Mouse (Mus musculus): Measurements from ENCODE around the gene Usp39. TPM values are rescaled to one million over a fixed set of nuclear protein-coding genes. Genes with fewer than 3 reads are reported as not detected.
A peak's percentile ranks its signal among the peaks of the same experiment; 100 is the strongest.

Gene Usp39
- polyA plus RNA-seq, 1 experiment from 2014 or later, result 113 TPM

GRCm38 (mm10) chr6:72313124-72313867 is 31.7 kb downstream of the Usp39 start:
- H3K4me3 ChIP-seq (ENCODE audit: low read depth, low read length), result no peak overlapping the region
- no peak for ATAC-seq (replicated peaks; ENCODE audit: low FRiP score)
- no peak overlapping the region for H3K9ac ChIP-seq (ENCODE audit: low read length)
- H3K27ac ChIP-seq (ENCODE audit: low read depth, low read length), result no peak overlapping the region
- H3K4me1 ChIP-seq (replicated peaks; ENCODE audit: control insufficient read depth, insufficient read depth, low read length), result no peaks in the 10 kb centered on the region
- 92% methylated on average over 11 of the region's 11 CpGs for WGBS
- no peak overlapping the region for H3K4me2 ChIP-seq (ENCODE audit: low read depth, low read length, severe bottlenecking)
- H3K36me3 ChIP-seq (ENCODE audit: control insufficient read depth, insufficient read depth, low read length), result no peaks in the 10 kb centered on the region; the same call in 1 of the 2 replicates
- DNase-seq (ENCODE audit: low spot score), result no peak
- no peaks in the 10 kb centered on the region for H3K27me3 ChIP-seq (ENCODE audit: control insufficient read depth, insufficient read depth, low read length)
- no peaks in the 10 kb centered on the region for H3K9me3 ChIP-seq (ENCODE audit: control insufficient read depth, low read length)

GRCm38 (mm10) chr6:72312198-72312597 is 32.8 kb downstream of the Usp39 start:
- no peak overlapping the region for H3K4me3 ChIP-seq (ENCODE audit: low read depth, low read length)
- WGBS, result 88% methylated on average over 3 of the region's 3 CpGs
- H3K9ac ChIP-seq (ENCODE audit: low read length), result no peak overlapping the region
- H3K4me2 ChIP-seq (ENCODE audit: low read depth, low read length, severe bottlenecking), result no peak overlapping the region
- DNase-seq (ENCODE audit: low spot score), result no peak
- ATAC-seq (replicated peaks; ENCODE audit: low FRiP score), result no peak
- no peak overlapping the region for H3K27ac ChIP-seq (ENCODE audit: low read depth, low read length)
- no peaks in the 10 kb centered on the region; the same call in 1 of the 2 replicates for H3K36me3 ChIP-seq (ENCODE audit: control insufficient read depth, insufficient read depth, low read length)
- H3K27me3 ChIP-seq (ENCODE audit: control insufficient read depth, insufficient read depth, low read length), result no peaks in the 10 kb centered on the region
- H3K4me1 ChIP-seq (replicated peaks; ENCODE audit: control insufficient read depth, insufficient read depth, low read length), result no peaks in the 10 kb centered on the region
- H3K9me3 ChIP-seq (ENCODE audit: control insufficient read depth, low read length), result no peaks in the 10 kb centered on the region

GRCm38 (mm10) chr6:72303510-72303909 is 41.5 kb downstream of the Usp39 start:
- no peaks in the 10 kb centered on the region for H3K36me3 ChIP-seq (ENCODE audit: control insufficient read depth, insufficient read depth, low read length)
- no peak overlapping the region for H3K9ac ChIP-seq (ENCODE audit: low read length)
- no peak for ATAC-seq (replicated peaks; ENCODE audit: low FRiP score)
- no peak overlapping the region for H3K4me2 ChIP-seq (ENCODE audit: low read depth, low read length, severe bottlenecking)
- no peaks in the 10 kb centered on the region for H3K27me3 ChIP-seq (ENCODE audit: control insufficient read depth, insufficient read depth, low read length)
- WGBS, result 59% methylated on average over 9 of the region's 9 CpGs
- no peak for DNase-seq (ENCODE audit: low spot score)
- H3K4me3 ChIP-seq (ENCODE audit: low read depth, low read length), result no peak overlapping the region
- H3K27ac ChIP-seq (ENCODE audit: low read depth, low read length), result no peak overlapping the region
- H3K4me1 ChIP-seq (replicated peaks; ENCODE audit: control insufficient read depth, insufficient read depth, low read length), result no peaks in the 10 kb centered on the region
- no peaks in the 10 kb centered on the region for H3K9me3 ChIP-seq (ENCODE audit: control insufficient read depth, low read length)

GRCm38 (mm10) chr6:72302349-72302925 is 42.5 kb downstream of the Usp39 start:
- WGBS, result 89% methylated on average over 11 of the region's 11 CpGs

GRCm38 (mm10) chr6:72297825-72298224 is 47.2 kb downstream of the Usp39 start:
- Histone ChIP-seq H3K4me3 (ENCODE audit: low read depth, low read length) (no peak overlapping the region), H3K9ac (ENCODE audit: low read length) (no peak overlapping the region), H3K36me3 (ENCODE audit: control insufficient read depth, insufficient read depth, low read length) (no peaks in the 10 kb centered on the region), H3K9me3 (ENCODE audit: control insufficient read depth, low read length) (no peaks in the 10 kb centered on the region), H3K27ac (ENCODE audit: low read depth, low read length) (no peak overlapping the region), H3K4me2 (ENCODE audit: low read depth, low read length, severe bottlenecking) (no peak overlapping the region), H3K4me1 (replicated peaks; ENCODE audit: control insufficient read depth, insufficient read depth, low read length) (no peaks in the 10 kb centered on the region), H3K27me3 (ENCODE audit: control insufficient read depth, insufficient read depth, low read length) (no peaks in the 10 kb centered on the region)
- ATAC-seq (replicated peaks; ENCODE audit: low FRiP score) (no peak), DNase-seq (ENCODE audit: low spot score) (no peak)
- WGBS, result 81% methylated on average over 3 of the region's 3 CpGs

More at GRCm38 (mm10) chr6:72302349-72302925, 42.5 kb downstream of the Usp39 start:
- H3K27ac ChIP-seq (ENCODE audit: low read depth, low read length), result no peak overlapping the region
- H3K4me3 ChIP-seq (ENCODE audit: low read depth, low read length), result no peak overlapping the region
- no peak overlapping the region for H3K9ac ChIP-seq (ENCODE audit: low read length)
- H3K4me1 ChIP-seq (replicated peaks; ENCODE audit: control insufficient read depth, insufficient read depth, low read length), result no peaks in the 10 kb centered on the region
- H3K4me2 ChIP-seq (ENCODE audit: low read depth, low read length, severe bottlenecking), result no peak overlapping the region
- ATAC-seq (replicated peaks; ENCODE audit: low FRiP score), result no peak
- no peak for DNase-seq (ENCODE audit: low spot score)
- H3K27me3 ChIP-seq (ENCODE audit: control insufficient read depth, insufficient read depth, low read length), result no peaks in the 10 kb centered on the region
- no peaks in the 10 kb centered on the region for H3K36me3 ChIP-seq (ENCODE audit: control insufficient read depth, insufficient read depth, low read length)
- no peaks in the 10 kb centered on the region for H3K9me3 ChIP-seq (ENCODE audit: control insufficient read depth, low read length)

GRCm38 (mm10) chr6:72292972-72293651 is 51.9 kb downstream of the Usp39 start:
- 82% methylated on average over 12 of the region's 12 CpGs for WGBS
- ATAC-seq (replicated peaks; ENCODE audit: low FRiP score) (no peak), DNase-seq (ENCODE audit: low spot score) (no peak)
- Histone ChIP-seq H3K4me3 (ENCODE audit: low read depth, low read length) (no peak overlapping the region), H3K4me1 (replicated peaks; ENCODE audit: control insufficient read depth, insufficient read depth, low read length) (no peaks in the 10 kb centered on the region), H3K9ac (ENCODE audit: low read length) (no peak overlapping the region), H3K27ac (ENCODE audit: low read depth, low read length) (no peak overlapping the region), H3K36me3 (ENCODE audit: control insufficient read depth, insufficient read depth, low read length) (no peaks in the 10 kb centered on the region), H3K9me3 (ENCODE audit: control insufficient read depth, low read length) (no peaks in the 10 kb centered on the region), H3K27me3 (ENCODE audit: control insufficient read depth, insufficient read depth, low read length) (no peaks in the 10 kb centered on the region), H3K4me2 (ENCODE audit: low read depth, low read length, severe bottlenecking) (no peak overlapping the region)

- Histone ChIP-seq H3K9ac (ENCODE audit: low read length) (no peak overlapping the region), H3K27ac (ENCODE audit: low read depth, low read length) (no peak overlapping the region), H3K4me3 (ENCODE audit: low read depth, low read length) (no peak overlapping the region), H3K36me3 (ENCODE audit: control insufficient read depth, insufficient read depth, low read length) (no peaks in the 10 kb centered on the region), H3K4me2 (ENCODE audit: low read depth, low read length, severe bottlenecking) (no peak overlapping the region), H3K9me3 (ENCODE audit: control insufficient read depth, low read length) (no peaks in the 10 kb centered on the region), H3K27me3 (ENCODE audit: control insufficient read depth, insufficient read depth, low read length) (no peaks in the 10 kb centered on the region), H3K4me1 (replicated peaks; ENCODE audit: control insufficient read depth, insufficient read depth, low read length) (0 out of 2 replicates have a peak, but pooled peaks cover 2% of the 10 kb centered on the region)
- 88% methylated on average over 3 of the region's 3 CpGs for WGBS
- DNase-seq (ENCODE audit: low spot score), result no peak
- no peak for ATAC-seq (replicated peaks; ENCODE audit: low FRiP score)
Observed at GRCm38 (mm10) chr6:72289484-72289883, 55.5 kb downstream of the Usp39 start.

- H3K4me1 ChIP-seq (replicated peaks; ENCODE audit: control insufficient read depth, insufficient read depth, low read length), result 0 out of 2 replicates have a peak, but pooled peaks cover 2% of the 10 kb centered on the region
- no peaks in the 10 kb centered on the region for H3K9me3 ChIP-seq (ENCODE audit: control insufficient read depth, low read length)
- H3K27me3 ChIP-seq (ENCODE audit: control insufficient read depth, insufficient read depth, low read length), result no peaks in the 10 kb centered on the region
- no peaks in the 10 kb centered on the region for H3K36me3 ChIP-seq (ENCODE audit: control insufficient read depth, insufficient read depth, low read length)
- WGBS, result 26% methylated on average over 4 of the region's 4 CpGs
- H3K9ac ChIP-seq (ENCODE audit: low read length), result no peak overlapping the region
- H3K27ac ChIP-seq (ENCODE audit: low read depth, low read length), result no peak overlapping the region
- no peak overlapping the region for H3K4me3 ChIP-seq (ENCODE audit: low read depth, low read length)
- H3K4me2 ChIP-seq (ENCODE audit: low read depth, low read length, severe bottlenecking), result no peak overlapping the region
- DNase-seq (ENCODE audit: low spot score) (peak; percentile 61), ATAC-seq (replicated peaks; ENCODE audit: low FRiP score) (no peak)
Observed at GRCm38 (mm10) chr6:72283914-72284313, 61.1 kb downstream of the Usp39 start.
